Mouse (Mus musculus) megakaryocyte, embryonic 14.5 days (primary cell): ENCODE results near the gene Npas3.

Source experiments
- FLI1 ChIP-seq: IDR thresholded peaks from 2 replicates; pipeline ENCODE4 v1.6.1; 2012; ENCODE audit warnings: low read length, inconsistent platforms, mixed read lengths
- GATA1 ChIP-seq: IDR thresholded peaks from 3 replicates; pipeline ENCODE4 v1.6.1; 2012; ENCODE audit warnings: mixed read lengths, low read length, inconsistent platforms, borderline replicate concordance

DNA sequence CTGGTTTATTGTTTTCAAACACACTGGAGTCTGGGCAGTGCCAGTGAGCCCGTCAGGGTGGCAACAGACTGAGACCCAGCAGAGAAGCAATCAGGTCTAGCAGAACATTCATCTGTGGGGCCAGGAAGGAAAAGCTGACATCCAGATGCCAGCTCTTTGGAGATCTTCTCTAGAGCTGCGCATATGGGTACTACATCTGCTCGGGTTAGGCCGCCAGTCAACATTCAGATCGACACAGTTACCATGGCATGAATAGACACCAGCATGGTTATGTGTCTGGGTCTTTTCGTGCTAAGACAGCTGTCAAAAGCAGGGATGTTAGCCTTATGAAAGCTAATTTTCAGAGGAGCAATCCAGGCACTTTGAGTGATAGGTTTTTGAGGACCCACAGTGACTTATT lies 407.8 kb downstream of the Npas3 start:
- no peak for TF ChIP-seq GATA1
- TF ChIP-seq FLI1: no peak
